In the genomic region with DNA sequence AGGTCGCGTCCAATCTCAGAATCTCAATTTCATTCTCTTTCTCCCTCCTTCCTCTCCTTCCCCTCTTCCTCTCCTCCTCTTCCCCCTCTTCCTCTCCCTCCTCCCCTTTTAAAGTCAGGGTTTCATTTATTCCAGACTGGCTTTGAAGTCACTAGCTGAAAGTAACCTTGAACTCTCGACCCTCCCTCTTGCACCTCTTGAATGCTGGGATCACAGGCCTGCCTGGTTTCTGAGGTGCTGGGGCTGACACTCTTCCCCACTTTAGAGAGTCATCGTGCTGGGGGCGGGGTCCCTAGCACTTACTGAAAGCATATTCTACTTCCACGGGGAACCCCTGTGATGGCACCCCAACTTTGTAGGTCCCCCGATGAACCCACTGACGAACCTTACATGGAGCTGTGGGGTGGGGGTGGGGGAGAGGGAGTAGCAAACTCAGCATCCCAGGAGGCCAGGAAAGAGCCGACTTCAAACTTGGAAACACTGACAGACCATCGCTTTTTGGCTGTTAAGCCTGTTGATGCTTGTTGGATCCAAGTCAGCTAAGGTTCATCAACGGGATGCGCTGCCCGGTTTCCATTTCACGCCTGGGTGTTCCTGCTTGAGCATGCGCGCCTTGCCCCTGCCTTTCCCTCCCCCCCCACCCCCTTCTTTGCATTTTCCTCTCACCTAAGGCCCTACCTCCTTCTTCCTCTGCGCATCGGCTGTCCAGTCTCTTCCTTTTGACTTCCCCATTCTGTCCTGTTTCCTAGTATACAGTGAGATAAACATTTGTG, we compare ENCODE assay signal across 2 mouse cellular contexts.
TF ChIP-seq lines count a peak whose summit lies in the region.

No protein-coding gene starts in this region.

TF ChIP-seq in CH12.LX, 34 proteins besides CTCF, POLR2A, EP300 and RAD21 (continued from another document):
- TF ChIP-seq NRF1 (IDR thresholded peaks at IDR 0.05; ENCODE audit: low read depth, low read length) (peak; percentile 74), ZKSCAN1 (IDR thresholded peaks at IDR 0.05; ENCODE audit: borderline replicate concordance, low read depth, low read length) (no peak)

TF ChIP-seq in ES-E14, 5 proteins besides CTCF, POLR2A, EP300 and RAD21 (continued from another document):
- no peak for TF ChIP-seq CHD2 (IDR thresholded peaks at IDR 0.05; ENCODE audit: low read depth, low read length)
